8 mouse cellular contexts compared by ENCODE assay signal in the genomic region with DNA sequence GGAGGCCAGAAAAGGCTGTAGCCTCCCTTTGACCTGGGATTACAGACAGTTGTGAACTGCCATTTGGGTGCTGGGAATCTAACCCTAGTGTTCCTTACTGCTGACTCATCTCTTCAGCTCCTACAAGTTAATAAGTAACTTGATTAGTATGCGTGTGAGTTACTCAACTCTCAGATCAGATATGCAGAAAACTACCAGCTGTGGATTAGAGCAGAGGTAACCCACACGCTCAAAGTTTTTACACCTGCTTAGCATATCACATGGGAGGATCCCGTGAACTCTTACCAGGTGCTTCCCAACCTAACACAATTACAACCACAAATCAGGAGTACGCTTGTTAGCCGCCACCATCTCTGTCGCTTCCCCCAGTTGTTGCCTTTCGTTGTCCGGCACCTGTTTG. TPM values are rescaled to one million over a fixed set of nuclear protein-coding genes. Genes with fewer than 3 reads are reported as not detected.
DNase-seq lines count a peak whose midpoint lies in the region; ATAC-seq and TF ChIP-seq lines count a peak whose summit lies in the region.

No protein-coding gene starts in this region.

- peak; percentile 34; the same call in 1 of the 2 replicates for ATAC-seq in neural tube, embryonic 14.5 days (ENCODE audit: low read depth)

- peak overlapping the region; percentile 95 for H3K27ac ChIP-seq in forebrain, embryonic 10.5 days
- H3K27ac ChIP-seq in neural tube, embryonic 14.5 days (ENCODE audit: low read depth, low read length) = no peak overlapping the region

- peaks cover 38% of the 10 kb centered on the region for H3K4me1 ChIP-seq in forebrain, embryonic 10.5 days
- H3K4me1 ChIP-seq in neural tube, embryonic 14.5 days (ENCODE audit: control insufficient read depth, insufficient read depth, low read length) = peaks cover 28% of the 10 kb centered on the region

- peak; percentile 20 for DNase-seq in embryo, embryonic 10 days (ENCODE audit: low spot score)
- DNase-seq in embryo, embryonic 11 days = no peak
- DNase-seq in forebrain, embryonic 10.5 days (ENCODE audit: extremely low spot score, low spot score) = no peak
- peak; percentile 10 to 13 for DNase-seq in kidney, postnatal 36 days
- no peak for DNase-seq in adrenal gland, adult 2 months
- no peak for DNase-seq in Muller cell, postnatal 12 days (ENCODE audit: inconsistent ontology term)

- H3K36me3 ChIP-seq in C2C12 (ENCODE audit: control insufficient read depth, insufficient read depth) = peaks cover 20% of the 10 kb centered on the region
- H3K36me3 ChIP-seq in forebrain, embryonic 10.5 days (replicated peaks) = peaks cover 18% of the 10 kb centered on the region; the same call in 1 of the 2 replicates
- peaks cover 5% of the 10 kb centered on the region; the same call in 1 of the 2 replicates for H3K36me3 ChIP-seq in neural tube, embryonic 14.5 days (ENCODE audit: control insufficient read depth, insufficient read depth, low read length)

- no peak overlapping the region for H3ac ChIP-seq in C2C12 (ENCODE audit: control insufficient read depth, insufficient read length, low read depth)

- H3K4me2 ChIP-seq in neural tube, embryonic 14.5 days (ENCODE audit: low read depth, low read length) = peak overlapping the region; percentile 61

- peak overlapping the region; percentile 74 for H3K4me3 ChIP-seq in C2C12 (ENCODE audit: insufficient read depth, poor library complexity, severe bottlenecking)
- H3K4me3 ChIP-seq in forebrain, embryonic 10.5 days = peak overlapping the region; percentile 98
- peak overlapping the region; percentile 94 for H3K4me3 ChIP-seq in neural tube, embryonic 14.5 days (ENCODE audit: low read depth, low read length)

- no peaks in the 10 kb centered on the region for H3K9me3 ChIP-seq in forebrain, embryonic 10.5 days
- no peaks in the 10 kb centered on the region for H3K9me3 ChIP-seq in neural tube, embryonic 14.5 days (ENCODE audit: control insufficient read depth, low read length)

- peak overlapping the region; percentile 98 for H3K9ac ChIP-seq in neural tube, embryonic 14.5 days (replicated peaks; ENCODE audit: low read depth, low read length)

- TF ChIP-seq CTCF in C2C12 (IDR thresholded peaks at IDR 0.05; ENCODE audit: control insufficient read depth, insufficient read depth, insufficient read length) = no peak

- peaks cover 40% of the 10 kb centered on the region for H3K79me2 ChIP-seq in C2C12 (ENCODE audit: control insufficient read depth, insufficient read depth)

- peaks cover 32% of the 10 kb centered on the region for H3K79me3 ChIP-seq in C2C12 (ENCODE audit: low read depth)

- no peaks in the 10 kb centered on the region for H3K27me3 ChIP-seq in C2C12 (ENCODE audit: control insufficient read depth, insufficient read depth, insufficient read length)
- H3K27me3 ChIP-seq in forebrain, embryonic 10.5 days (ENCODE audit: poor library complexity, severe bottlenecking) = no peaks in the 10 kb centered on the region
- H3K27me3 ChIP-seq in neural tube, embryonic 14.5 days (ENCODE audit: control insufficient read depth, insufficient read depth, low read length) = no peaks in the 10 kb centered on the region

- WGBS in forebrain, embryonic 10.5 days = 28% methylated on average over 8 of the region's 8 CpGs
- 35% methylated on average over 8 of the region's 8 CpGs for WGBS in neural tube, embryonic 14.5 days

TF ChIP-seq in C2C12, 6 proteins besides CTCF, POLR2A, EP300 and RAD21:
- no peak for TF ChIP-seq FOSL1 (IDR thresholded peaks at IDR 0.05; ENCODE audit: insufficient read depth, low read length, poor library complexity, severe bottlenecking)
- TF ChIP-seq MYOG (IDR thresholded peaks at IDR 0.05; ENCODE audit: control insufficient read depth, extremely low read depth, insufficient read length) = no peak
- TF ChIP-seq MYOD1 (IDR thresholded peaks at IDR 0.05; ENCODE audit: control insufficient read depth, insufficient read length, low read depth) = no peak
- no peak for TF ChIP-seq CEBPB (IDR thresholded peaks at IDR 0.05; ENCODE audit: low read depth)
- TF ChIP-seq MAX (IDR thresholded peaks at IDR 0.05) = no peak
- TF ChIP-seq USF1 (IDR thresholded peaks at IDR 0.05; ENCODE audit: low read depth) = no peak

RNA-seq across cellular contexts. Expression of gene Naa30, which starts 0.7 kb away (rescaled TPM):
- polyA plus RNA-seq in C2C12 (2012; fragmentation: generic; extraction: Trizol) = 8.5 TPM
- 8.5 and 8.6 TPM in 2 replicates for polyA plus RNA-seq in forebrain, embryonic 10.5 days (2016; fragmentation: Nextera tagmentation; extraction: Ambion mirVana)
- polyA plus RNA-seq in neural tube, embryonic 14.5 days (2014; fragmentation: Nextera tagmentation; extraction: Ambion mirVana) = 18.3 and 22.2 TPM in 2 replicates
- total RNA-seq in adrenal gland, adult 2 months (2021) = 10 to 100 TPM; 27.0 to 31.2 TPM
- 4.3 and 4.4 TPM in 2 replicates for polyA plus RNA-seq in adrenal gland, adult 2 months (2012; rRNA removed)

Comparison
In these comparisons a context has a peak if more than half of its experiments do, and no peak if none do; other contexts are left out.
1. DNase-seq: peak in embryo, embryonic 10 days (single experiment) and kidney, postnatal 36 days (2 of 2); none in embryo, embryonic 11 days (single experiment), forebrain, embryonic 10.5 days (single experiment), adrenal gland, adult 2 months (single experiment) and Muller cell, postnatal 12 days (single experiment).
2. Peak in every context shown above with its lines, with median percentiles within 50 percentile points of each other: H3K4me3 ChIP-seq.